Mouse (Mus musculus): ENCODE results near the gene Insl3. TPM values are rescaled to one million over a fixed set of nuclear protein-coding genes. Genes with fewer than 3 reads are reported as not detected.

The Insl3 gene
- polyA plus RNA-seq, 1 experiment from 2014 or later, result 1.0 TPM

Other genes with a start within 250 kb of the Insl3 start
- gene Abhd8, start 225.6 kb upstream of the Insl3 start, polyA plus RNA-seq (2014; fragmentation: Nextera tagmentation; extraction: Ambion mirVana), result 47.9 and 49.4 TPM in 2 replicates
- 115 and 123 TPM in 2 replicates for gene Mrpl34, start 224.3 kb upstream of the Insl3 start, polyA plus RNA-seq (2014; fragmentation: Nextera tagmentation; extraction: Ambion mirVana)
- gene Dda1, start 220.0 kb upstream of the Insl3 start, polyA plus RNA-seq (2014; fragmentation: Nextera tagmentation; extraction: Ambion mirVana), result 100 and 105 TPM in 2 replicates
- 2.0 and 2.1 TPM in 2 replicates for gene Ano8, start 203.3 kb upstream of the Insl3 start, polyA plus RNA-seq (2014; fragmentation: Nextera tagmentation; extraction: Ambion mirVana)
- 5.3 and 6.8 TPM in 2 replicates for gene Gtpbp3, start 201.1 kb upstream of the Insl3 start, polyA plus RNA-seq (2014; fragmentation: Nextera tagmentation; extraction: Ambion mirVana)
- gene Plvap, start 177.5 kb upstream of the Insl3 start, polyA plus RNA-seq (2014; fragmentation: Nextera tagmentation; extraction: Ambion mirVana), result 53.5 and 59.0 TPM in 2 replicates
- 2.4 and 3.5 TPM in 2 replicates for gene Ccdc194, start 163.5 kb upstream of the Insl3 start, polyA plus RNA-seq (2014; fragmentation: Nextera tagmentation; extraction: Ambion mirVana)
- gene Bst2, start 151.8 kb upstream of the Insl3 start, polyA plus RNA-seq (2014; fragmentation: Nextera tagmentation; extraction: Ambion mirVana), result 16.0 and 16.2 TPM in 2 replicates
- gene Mvb12a, start 146.3 kb upstream of the Insl3 start, polyA plus RNA-seq (2014; fragmentation: Nextera tagmentation; extraction: Ambion mirVana), result 85.4 and 95.3 TPM in 2 replicates
- 1.1 and 1.4 TPM in 2 replicates for gene Tmem221, start 130.3 kb upstream of the Insl3 start, polyA plus RNA-seq (2014; fragmentation: Nextera tagmentation; extraction: Ambion mirVana)
- gene Nxnl1, start 122.6 kb upstream of the Insl3 start, polyA plus RNA-seq (2014; fragmentation: Nextera tagmentation; extraction: Ambion mirVana), result 0.07 TPM in 1 of 2 replicates, not detected in the other
- 15.5 and 20.4 TPM in 2 replicates for gene Slc27a1, start 120.3 kb upstream of the Insl3 start, polyA plus RNA-seq (2014; fragmentation: Nextera tagmentation; extraction: Ambion mirVana)
- gene Pgls, start 97.0 kb upstream of the Insl3 start, polyA plus RNA-seq (2014; fragmentation: Nextera tagmentation; extraction: Ambion mirVana), result 239 and 245 TPM in 2 replicates
- gene Fam129c, start 91.6 kb upstream of the Insl3 start, polyA plus RNA-seq (2014; fragmentation: Nextera tagmentation; extraction: Ambion mirVana), result 2.3 and 3.5 TPM in 2 replicates
- gene Colgalt1, start 78.2 kb upstream of the Insl3 start, polyA plus RNA-seq (2014; fragmentation: Nextera tagmentation; extraction: Ambion mirVana), result 107 and 112 TPM in 2 replicates
- 1.1 and 1.4 TPM in 2 replicates for gene Unc13a, start 17.5 kb upstream of the Insl3 start, polyA plus RNA-seq (2014; fragmentation: Nextera tagmentation; extraction: Ambion mirVana)
- 4.8 and 5.2 TPM in 2 replicates for gene Jak3, start 12.9 kb upstream of the Insl3 start, polyA plus RNA-seq (2014; fragmentation: Nextera tagmentation; extraction: Ambion mirVana)
- 0.84 and 0.87 TPM in 2 replicates for gene B3gnt3, start 12.6 kb downstream of the Insl3 start, polyA plus RNA-seq (2014; fragmentation: Nextera tagmentation; extraction: Ambion mirVana)
- gene Fcho1, start 36.5 kb downstream of the Insl3 start, polyA plus RNA-seq (2014; fragmentation: Nextera tagmentation; extraction: Ambion mirVana), result 2.6 and 2.7 TPM in 2 replicates
- 7.1 and 7.9 TPM in 2 replicates for gene Zfp709, start 192.8 kb downstream of the Insl3 start, polyA plus RNA-seq (2014; fragmentation: Nextera tagmentation; extraction: Ambion mirVana)
- gene Zfp882, start 219.4 kb downstream of the Insl3 start, polyA plus RNA-seq (2014; fragmentation: Nextera tagmentation; extraction: Ambion mirVana), result 3.9 and 5.1 TPM in 2 replicates
- 18.7 and 20.6 TPM in 2 replicates for gene Zfp617, start 219.4 kb downstream of the Insl3 start, polyA plus RNA-seq (2014; fragmentation: Nextera tagmentation; extraction: Ambion mirVana)